Mouse (Mus musculus) urinary bladder, postnatal 0 days (tissue): ENCODE results near the gene Coa7. TPM values are rescaled to one million over a fixed set of nuclear protein-coding genes. Genes with fewer than 3 reads are reported as not detected.

Source experiments
- polyA plus RNA-seq: library from polyadenylated mRNA; unstranded; fragments of >200 nt; fragmentation: Nextera tagmentation; extraction: Ambion mirVana; gene quantifications from 2 replicates; pipeline ENCODE4 v1.2.1, GENCODE M21; 2015

Gene Coa7
- polyA plus RNA-seq, result 31.3 and 33.4 TPM in 2 replicates

GRCm38 (mm10) chr4:108327730-108328484 is at the start of gene Coa7:
Gene Coa7, plus strand, starts transcription at chr4:108328140.

GRCm38 (mm10) chr4:108300670-108301373 is 27.1 kb upstream of the Coa7 start, which contains the start of gene Zyg11b:
Gene Zyg11b, minus strand, starts transcription at chr4:108301096.

DNA sequence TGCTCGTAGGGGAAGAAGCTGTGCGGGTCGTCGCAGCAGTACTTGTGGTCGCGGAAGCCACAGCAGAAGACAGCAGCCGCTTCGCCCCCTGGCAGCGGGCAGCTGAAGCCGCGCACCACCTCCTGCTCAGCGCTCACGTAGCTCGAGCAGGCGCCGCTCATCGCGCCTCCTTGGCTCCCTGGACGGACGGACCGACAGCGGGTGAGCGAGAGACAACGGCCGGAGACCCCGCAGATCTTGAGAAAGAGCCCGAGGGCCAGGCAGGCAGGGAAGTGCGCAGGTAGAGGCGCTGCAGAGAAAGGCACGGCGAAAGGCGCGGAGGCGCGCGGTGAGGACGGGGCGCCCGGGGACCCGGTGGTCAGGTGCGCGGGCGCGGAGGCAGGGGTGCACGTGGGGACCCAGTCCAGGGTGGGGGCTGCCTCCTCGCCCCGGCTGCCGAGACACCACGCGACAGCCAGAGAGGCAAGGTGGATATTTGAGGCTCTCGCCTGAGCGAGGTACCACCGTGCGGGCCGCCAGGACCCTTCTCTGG is 55.3 kb downstream of the Coa7 start, which contains the start of gene Shisal2a:
Gene Shisal2a (minus strand): TSS at position 167 of the 532 bp plus-strand sequence.

Other genes with a start within 250 kb of the Coa7 start
- gene Podn, start 231.7 kb upstream of the Coa7 start, polyA plus RNA-seq, result 2.8 and 3.9 TPM in 2 replicates
- gene Scp2, start 183.1 kb upstream of the Coa7 start, polyA plus RNA-seq, result 276 and 291 TPM in 2 replicates
- 21.7 and 22.4 TPM in 2 replicates for gene Echdc2, start 162.7 kb upstream of the Coa7 start, polyA plus RNA-seq
- gene Zyg11a, start 110.1 kb upstream of the Coa7 start, polyA plus RNA-seq, result 0.05 and 0.11 TPM in 2 replicates
- 6.1 and 6.5 TPM in 2 replicates for gene Zyg11b, start 27.0 kb upstream of the Coa7 start, polyA plus RNA-seq
- gene Shisal2a, start 55.2 kb downstream of the Coa7 start, polyA plus RNA-seq, result not detected in 2 replicates
- 65.2 and 79.7 TPM in 2 replicates for gene Gpx7, start 78.8 kb downstream of the Coa7 start, polyA plus RNA-seq
- 21.4 and 22.4 TPM in 2 replicates for gene Tut4, start 131.3 kb downstream of the Coa7 start, polyA plus RNA-seq